22 mouse cellular contexts compared by ENCODE assay signal in genomic region chr8:61321780-61322179, GRCm38 (mm10).
A peak's percentile ranks its signal among the peaks of the same experiment; 100 is the strongest.
DNase-seq lines count a peak whose midpoint lies in the region; ATAC-seq and TF ChIP-seq lines count a peak whose summit lies in the region.
"Had no signal": no experiment of that assay in that cellular context is flagged by ENCODE, and none has a peak within 500 bp of the region (broad histone marks: within the 10 kb centered on the region; RNA-seq: fewer than 3 reads in every experiment).

No protein-coding gene starts in this region.

- peak; percentile 85 for DNase-seq in heart, adult 11 months
- DNase-seq in heart, adult 9 months (ENCODE audit: low spot score in 2 of 2): no peak
- DNase-seq in kidney, postnatal 0 days (ENCODE audit: low spot score): no peak
- DNase-seq in kidney, adult 18-20 months: no peak
- peak; percentile 37 for DNase-seq in CD4-positive, CD25-positive, alpha-beta regulatory T cell, adult 2 months (ENCODE audit: low read depth, low spot score)
- DNase-seq in layer of hippocampus, postnatal 10 days (ENCODE audit: low spot score in 2 of 2): no peak
- no peak for DNase-seq in adrenal gland, postnatal 10 days
- DNase-seq: adrenal gland, postnatal 25 days; cerebellum, adult 2 months; cerebellum, postnatal 10 days; forebrain, postnatal 0 days; gastrocnemius, postnatal 36 days; heart, adult 18-20 months; heart, postnatal 14 days had no signal

- WGBS in kidney, postnatal 0 days: 60% methylated on average over 5 of the region's 5 CpGs

- TF ChIP-seq CTCF in kidney, postnatal 0 days (IDR thresholded peaks at IDR 0.05; ENCODE audit: low read depth): no peak

- H3K4me2 ChIP-seq in kidney, postnatal 0 days (ENCODE audit: low read length): no peak overlapping the region
- H3K4me2 ChIP-seq: forebrain, embryonic 13.5 days; heart, embryonic 11.5 days; heart, embryonic 15.5 days; hindbrain, embryonic 13.5 days had no signal

- H3K36me3 ChIP-seq in kidney, postnatal 0 days (ENCODE audit: insufficient read depth, low read length): no peaks in the 10 kb centered on the region
- H3K36me3 ChIP-seq: G1E; heart, embryonic 15.5 days; hindbrain, embryonic 13.5 days had no signal

- H3K27me3 ChIP-seq in kidney, postnatal 0 days (ENCODE audit: insufficient read depth, low read length): no peaks in the 10 kb centered on the region
- H3K27me3 ChIP-seq: forebrain, embryonic 13.5 days; heart, embryonic 15.5 days; hindbrain, embryonic 13.5 days had no signal

- no peak overlapping the region for H3K4me3 ChIP-seq in kidney, postnatal 0 days (replicated peaks; ENCODE audit: low read depth, low read length)
- H3K4me3 ChIP-seq: embryonic facial prominence, embryonic 10.5 days; forebrain, embryonic 13.5 days; heart, embryonic 15.5 days; hindbrain, embryonic 13.5 days had no signal

- H3K4me1 ChIP-seq in kidney, postnatal 0 days (replicated peaks; ENCODE audit: insufficient read depth, low read length): peaks cover 21% of the 10 kb centered on the region

- no peaks in the 10 kb centered on the region for H3K9me3 ChIP-seq in kidney, postnatal 0 days (replicated peaks; ENCODE audit: low read length)
- H3K9me3 ChIP-seq: forebrain, embryonic 13.5 days; G1E; heart, embryonic 15.5 days; hindbrain, embryonic 13.5 days had no signal

- no peak overlapping the region for H3K9ac ChIP-seq in kidney, postnatal 0 days (ENCODE audit: low read depth, low read length)
- H3K9ac ChIP-seq: forebrain, embryonic 13.5 days; forebrain, postnatal 0 days; heart, embryonic 15.5 days; hindbrain, embryonic 13.5 days had no signal

- ATAC-seq in kidney, postnatal 0 days (replicated peaks; ENCODE audit: low FRiP score, low read depth): no peak
- ATAC-seq in activated CD4-positive, CD25-positive, alpha-beta regulatory T cell, adult 4 months: peak; percentile 59
- ATAC-seq: forebrain, embryonic 13.5 days; forebrain, postnatal 0 days; hindbrain, postnatal 0 days had no signal

- 0 out of 2 replicates have a peak overlapping the region, but pooled peaks have one; percentile 21 for H3K27ac ChIP-seq in kidney, postnatal 0 days
- H3K27ac ChIP-seq: forebrain, embryonic 13.5 days; heart, embryonic 15.5 days; hindbrain, embryonic 13.5 days; hindbrain, postnatal 0 days had no signal

Comparison
In these comparisons a context has a peak if more than half of its experiments do, and no peak if none do; other contexts are left out.
1. DNase-seq: peak in heart, adult 11 months (single experiment) and CD4-positive, CD25-positive, alpha-beta regulatory T cell, adult 2 months (single experiment); none in heart, adult 9 months (0 of 2), kidney, postnatal 0 days (single experiment), kidney, adult 18-20 months (single experiment), layer of hippocampus, postnatal 10 days (0 of 2) and adrenal gland, postnatal 10 days (single experiment).